Mouse (Mus musculus) 3T3-L1 (cell line): Measurements from ENCODE around the gene Thap3.

Source experiments
- DNase-seq: peaks from one replicate; pipeline ENCODE4 v3.0.0-alpha.2; 2015; ENCODE audit warnings: low read depth, low spot score

Gene Thap3

GRCm38 (mm10) chr4:151983560-151983959 is 5.2 kb downstream of the Thap3 start:
- no peak for DNase-seq

- DNase-seq: no peak
These were observed 5.8 kb downstream of the Thap3 start for GRCm38 (mm10) chr4:151983043-151983442.

DNA sequence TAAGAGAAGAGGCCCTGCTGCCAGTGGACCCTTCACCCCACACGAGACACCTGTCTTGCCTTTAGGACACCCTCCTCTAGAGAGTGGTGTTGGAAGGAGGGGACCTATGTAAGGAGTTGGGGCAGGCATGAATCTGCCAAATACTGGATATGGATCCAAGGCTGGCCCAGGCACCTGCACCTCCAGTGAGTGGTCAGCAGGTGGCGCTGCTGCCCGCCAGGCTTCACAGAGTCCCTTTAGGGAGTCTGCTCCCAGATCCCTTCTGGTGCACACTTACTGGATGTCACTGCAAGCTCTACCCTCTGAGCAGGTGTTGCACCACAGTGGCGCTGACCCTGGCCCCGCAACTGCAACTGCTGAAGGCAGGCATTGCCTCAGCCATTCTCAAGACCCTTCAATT is 7.4 kb downstream of the Thap3 start:
- DNase-seq: peak; percentile 78

- DNase-seq: peak; percentile 57
These were observed 8.1 kb downstream of the Thap3 start for GRCm38 (mm10) chr4:151980699-151981098.

GRCm38 (mm10) chr4:151977748-151978147 is 11.0 kb downstream of the Thap3 start:
- peak; percentile 76 for DNase-seq

DNA sequence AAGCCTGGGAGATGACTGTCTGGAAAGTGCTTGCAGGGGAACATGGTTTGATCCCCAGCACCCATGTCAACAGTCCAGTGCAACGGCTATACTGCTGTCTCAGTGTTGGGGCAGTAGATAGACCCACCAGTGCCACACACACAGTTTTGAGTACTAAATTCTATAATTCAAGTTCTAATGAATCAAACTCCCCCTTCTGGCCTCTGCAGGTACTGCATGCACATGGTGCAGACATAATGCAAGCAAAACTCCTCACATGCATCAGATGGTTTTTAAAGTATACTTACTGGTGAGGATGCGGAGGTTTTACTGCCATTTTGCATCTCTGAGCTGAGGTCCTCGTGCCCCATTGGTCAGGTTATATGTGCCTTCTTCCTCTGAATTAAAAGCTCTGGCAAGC is 13.4 kb downstream of the Thap3 start:
- peak; percentile 59 for DNase-seq

GRCm38 (mm10) chr4:151972221-151972967 is 16.4 kb downstream of the Thap3 start:
- DNase-seq: peak; percentile 66

DNA sequence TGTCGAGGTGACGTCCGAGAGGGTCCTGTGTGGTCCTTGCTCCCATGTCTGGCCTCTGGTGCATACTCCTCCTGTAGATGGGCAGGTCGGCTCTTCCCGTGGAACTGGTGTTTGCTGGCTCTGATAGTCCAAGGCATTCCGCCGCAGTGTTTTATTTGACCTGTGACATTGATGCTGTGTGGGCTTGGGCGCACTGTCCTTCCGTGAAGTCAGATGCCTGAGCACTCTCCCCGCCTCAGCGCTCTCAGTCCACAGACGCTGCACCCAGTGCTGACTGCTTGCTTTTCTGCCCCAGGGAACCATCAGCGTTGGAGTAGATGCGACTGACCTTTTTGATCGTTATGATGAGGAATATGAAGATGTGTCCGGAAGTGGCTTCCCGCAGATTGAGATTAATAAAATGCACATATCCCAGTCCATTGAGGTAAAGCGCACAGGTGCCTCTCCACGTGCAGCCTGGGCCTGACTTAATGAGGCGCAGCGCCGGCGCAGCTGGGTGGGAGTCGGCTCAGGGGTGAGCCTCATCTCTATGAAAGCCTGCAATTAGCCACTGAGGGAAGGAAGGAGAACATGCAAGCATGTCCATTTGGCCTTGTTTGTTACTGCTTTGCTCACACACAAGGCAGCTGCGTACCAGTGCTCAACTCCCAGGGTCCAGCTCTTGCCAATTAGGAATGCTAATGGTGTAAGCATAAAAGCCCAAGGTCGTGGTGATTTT is 20.4 kb downstream of the Thap3 start:
- DNase-seq: no peak

DNA sequence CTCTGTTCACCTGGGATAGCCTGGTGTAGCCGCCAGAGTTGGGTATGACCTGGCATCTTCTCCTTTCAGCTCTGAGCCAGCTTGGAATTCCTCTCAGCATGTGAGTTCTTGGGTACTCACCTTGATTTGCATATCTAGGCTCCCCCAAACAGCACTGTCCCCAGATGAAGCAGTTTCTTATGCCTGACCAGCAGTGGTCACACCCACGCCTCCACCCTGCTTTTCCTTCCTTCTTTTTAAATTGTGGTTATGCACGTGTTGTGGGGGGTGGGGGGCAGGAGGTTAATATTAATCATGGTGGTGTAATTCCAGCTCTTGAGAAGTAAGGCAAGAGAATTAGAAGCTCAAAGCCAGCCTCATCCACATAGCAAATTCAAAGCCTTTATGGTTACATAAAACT is 26.0 kb downstream of the Thap3 start:
- no peak for DNase-seq

DNA sequence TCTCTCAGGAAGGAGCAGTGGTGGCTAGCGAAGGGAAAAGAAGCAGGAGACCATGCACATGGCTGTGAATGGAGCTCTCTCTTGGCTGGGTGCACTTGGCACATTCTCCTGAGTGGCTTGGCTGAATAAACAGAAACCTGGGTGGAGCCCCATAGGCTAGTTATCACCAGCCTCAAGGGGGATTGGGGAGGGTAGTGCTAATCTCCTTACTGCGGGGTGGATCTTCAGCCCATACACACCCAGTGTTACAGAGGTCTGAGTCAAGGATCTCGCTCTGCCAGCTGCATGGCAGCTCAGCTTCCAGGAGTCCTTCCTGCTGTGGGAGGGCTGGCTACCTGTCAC is 28.3 kb downstream of the Thap3 start:
- DNase-seq: no peak

DNA sequence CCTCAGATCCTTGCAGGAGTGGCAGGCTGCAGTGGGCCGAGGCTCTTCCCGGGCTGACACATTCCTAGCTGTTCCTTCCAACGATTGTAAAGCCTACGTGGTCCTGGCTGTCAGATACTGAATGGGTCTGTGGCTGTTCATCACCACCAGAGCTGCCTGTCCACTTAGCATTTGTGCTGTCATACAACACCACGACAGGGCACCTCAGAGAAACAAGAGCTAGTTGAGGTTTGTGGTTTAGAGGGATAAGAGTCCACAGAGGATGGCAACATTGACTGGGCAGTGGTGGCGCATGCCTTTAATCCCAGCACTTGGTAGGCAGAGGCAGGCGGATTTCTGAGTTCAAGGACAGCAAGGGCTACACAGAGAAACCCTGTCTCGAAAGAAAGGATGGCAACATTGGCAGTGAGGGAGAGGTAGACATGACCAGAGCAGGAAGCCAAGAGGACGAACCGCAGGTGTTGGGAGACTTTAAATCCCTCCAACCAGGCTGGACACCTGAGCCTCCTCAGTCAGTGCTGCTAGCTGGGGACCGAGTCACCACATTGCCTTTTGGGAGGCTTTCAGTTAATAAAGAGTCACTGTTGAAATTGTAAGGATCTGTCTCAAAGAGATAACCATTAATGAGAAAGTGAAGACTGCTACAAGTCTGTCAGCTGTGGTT is 28.8 kb downstream of the Thap3 start:
- DNase-seq: no peak

DNA sequence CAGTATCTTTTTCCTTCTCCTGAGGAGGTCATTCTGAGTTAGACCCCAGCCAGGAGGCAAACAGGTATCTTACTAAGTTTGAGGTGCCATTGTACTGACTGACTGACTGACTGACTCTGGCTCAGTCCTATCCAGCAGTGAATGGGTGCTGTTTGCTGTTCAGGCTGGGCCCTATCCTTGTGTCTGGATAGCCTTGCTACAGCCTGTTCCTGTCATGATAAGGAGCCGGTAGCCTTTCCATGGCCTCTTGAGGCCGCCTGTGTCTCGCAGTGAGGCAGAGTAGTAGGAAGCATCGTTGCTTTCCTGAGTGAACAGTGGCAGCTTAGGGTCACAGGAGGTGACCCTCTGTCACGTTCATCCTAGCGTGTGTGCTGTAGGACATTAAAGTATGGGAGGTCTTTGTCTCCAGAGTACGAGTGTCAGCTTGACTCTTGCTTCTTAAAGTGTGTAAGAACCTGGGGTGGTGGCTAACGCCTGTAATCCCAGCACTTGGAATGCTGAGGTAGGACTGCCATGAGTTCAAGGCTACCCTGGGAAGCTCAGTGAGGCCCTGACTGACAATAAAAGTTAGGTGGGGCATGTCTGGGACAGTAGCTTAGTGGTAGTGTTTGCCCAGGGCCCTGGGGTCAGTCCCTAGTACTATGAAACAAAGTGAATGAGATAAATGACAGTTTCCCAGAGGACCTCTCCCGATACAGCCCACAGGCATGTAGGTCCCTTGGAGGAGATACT is 31.0 kb downstream of the Thap3 start:
- no peak for DNase-seq

DNA sequence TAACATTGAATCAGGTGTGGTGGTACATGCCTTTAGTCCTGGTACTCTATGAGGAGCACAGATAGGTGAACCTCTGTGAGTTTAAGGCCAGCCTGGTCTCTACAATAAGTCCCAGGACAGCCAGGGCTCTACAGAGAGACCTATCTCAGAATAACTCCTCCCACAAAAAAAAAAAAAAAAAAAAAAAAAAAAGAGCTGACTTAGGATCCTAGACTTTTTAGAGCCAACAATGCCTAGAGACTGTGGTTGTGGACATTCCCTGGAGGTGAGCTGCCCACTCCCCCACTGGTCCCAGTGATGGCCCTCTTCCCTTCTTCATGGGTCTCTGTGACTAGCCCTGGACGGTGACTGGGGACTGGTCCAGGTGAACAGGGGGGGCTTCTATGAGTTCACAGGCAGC is 33.0 kb downstream of the Thap3 start:
- no peak for DNase-seq

GRCm38 (mm10) chr4:151953209-151953608 is 35.6 kb downstream of the Thap3 start:
- no peak for DNase-seq

GRCm38 (mm10) chr4:151948497-151949471 is 40.0 kb downstream of the Thap3 start:
- no peak for DNase-seq

GRCm38 (mm10) chr4:151946211-151946610 is 42.6 kb downstream of the Thap3 start:
- DNase-seq: no peak

DNA sequence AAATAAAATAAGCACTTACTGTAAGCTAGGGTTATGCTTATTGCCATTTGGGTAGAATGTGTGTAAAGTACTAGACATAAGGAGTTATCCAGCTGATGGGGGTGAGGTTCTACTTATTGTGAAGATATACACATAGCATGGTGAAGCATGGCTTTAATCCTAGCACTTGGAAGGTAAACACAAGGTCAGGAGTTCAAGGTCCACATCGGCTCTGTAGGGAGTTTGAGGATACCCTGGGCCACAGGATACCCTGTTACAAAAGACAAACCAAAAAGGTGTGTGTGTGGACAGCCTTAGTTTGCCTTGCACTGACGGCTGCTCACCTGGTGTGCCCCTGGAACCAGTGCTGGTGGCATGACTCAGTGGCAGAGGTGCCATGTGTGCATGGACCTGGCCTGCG is 50.7 kb downstream of the Thap3 start:
- no peak for DNase-seq

GRCm38 (mm10) chr4:151937441-151937840 is 51.4 kb downstream of the Thap3 start:
- no peak for DNase-seq

DNA sequence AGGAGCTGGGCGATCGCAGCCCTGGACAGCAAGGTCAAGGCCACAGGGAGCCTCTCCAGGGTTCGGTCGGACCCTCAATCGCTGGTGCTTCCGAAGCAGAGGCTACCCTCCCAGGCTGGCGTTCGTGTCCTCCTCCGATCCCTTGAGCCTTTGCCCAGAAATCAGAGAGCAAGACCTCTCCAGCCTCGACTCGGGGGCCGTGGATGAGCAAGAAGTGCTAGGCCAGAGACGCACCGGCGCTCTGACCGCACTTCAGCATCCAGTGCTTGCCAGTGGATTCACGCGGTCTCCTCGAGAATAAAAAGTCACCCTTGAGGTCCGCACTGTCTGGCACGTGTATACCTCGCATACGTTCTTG is 54.6 kb downstream of the Thap3 start:
- peak; percentile 9 for DNase-seq

- DNase-seq: peak; percentile 83
These were observed 55.1 kb downstream of the Thap3 start, which contains the start of gene Dnajc11 for GRCm38 (mm10) chr4:151933505-151934214. Gene Dnajc11, plus strand, starts transcription at chr4:151933691.
